Mouse (Mus musculus) liver, adult 2 months (tissue): Measurements from ENCODE around the gene Hist1h1t. TPM values are rescaled to one million over a fixed set of nuclear protein-coding genes. Genes with fewer than 3 reads are reported as not detected.

Source experiments
- DNase-seq: peaks from one replicate; pipeline ENCODE4 v3.0.0-alpha.2; 2011; ENCODE audit warnings: low read depth, low spot score; ENCODE audit errors: extremely low read depth
- H3K27ac ChIP-seq: fragments of 200-500 bp; replicated peaks from 2 replicates; pipeline ENCODE4 v1.5.1; 2012; ENCODE audit warnings: low read depth, mild to moderate bottlenecking, control low read depth, inconsistent platforms, low read length; ENCODE audit not compliant: insufficient read depth
- H3K27me3 ChIP-seq: fragments of 200-500 bp; 2 replicates; pipeline ENCODE4 v1.6.1; 2012; ENCODE audit warnings: mild to moderate bottlenecking, moderate library complexity, low read length, inconsistent platforms; ENCODE audit not compliant: control insufficient read depth, insufficient read depth
- H3K36me3 ChIP-seq: fragments of 200-500 bp; 2 replicates; pipeline ENCODE4 v1.6.1; 2012; ENCODE audit warnings: low read length, inconsistent platforms; ENCODE audit not compliant: control insufficient read depth, insufficient read depth
- H3K4me1 ChIP-seq: fragments of 200-500 bp; 2 replicates; pipeline ENCODE4 v1.6.1; 2011; ENCODE audit warnings: low read length; ENCODE audit not compliant: control insufficient read depth, insufficient read depth
- H3K4me3 ChIP-seq: fragments of 200-500 bp; 2 replicates; pipeline ENCODE4 v1.5.1; 2011; ENCODE audit warnings: low read depth, mild to moderate bottlenecking, control low read depth, low read length, moderate library complexity; ENCODE audit not compliant: insufficient read depth
- H3K79me2 ChIP-seq: fragments of 200-500 bp; 2 replicates; pipeline ENCODE4 v1.6.1; 2012; ENCODE audit warnings: inconsistent platforms, mild to moderate bottlenecking, low read length, moderate library complexity; ENCODE audit not compliant: control insufficient read depth, insufficient read depth
- H3K9ac ChIP-seq: fragments of 200-500 bp; 2 replicates; pipeline ENCODE4 v1.6.1; 2012; ENCODE audit warnings: low read depth, mild to moderate bottlenecking, control low read depth, inconsistent platforms, low read length
- CTCF ChIP-seq: fragments of 200-500 bp; IDR thresholded peaks from 2 replicates; pipeline ENCODE4 v1.5.1; 2011; ENCODE audit warnings: low read depth, low read length, control low read depth
- POLR2A ChIP-seq: fragments of 200-500 bp; IDR thresholded peaks from 2 replicates; pipeline ENCODE4 v1.6.1; 2011; ENCODE audit warnings: low read length, control low read depth; ENCODE audit not compliant: insufficient read depth; ENCODE audit errors: extremely low read depth
- WGBS: fragments of 180-500 bp; shearing (Covaris S2); methylation state at CpG from one replicate; pipeline ENCODE4 v1.1.7; 2018; 5-methylcytosine and 5-hydroxymethylcytosine counted together
- polyA plus RNA-seq: library from polyadenylated mRNA; depleted of rRNA; stranded (reverse); fragments of >200 nt; gene quantifications from 2 replicates; pipeline ENCODE4 v1.2.3, GENCODE M21; 2012
- total RNA-seq: library from RNA; depleted of rRNA; stranded (reverse); fragments of >200 nt; gene quantifications from 2 replicates; pipeline ENCODE4 v1.2.3, GENCODE M21; 2014

The Hist1h1t gene
- total and polyA plus RNA-seq, 2 experiments, result not detected

DNA sequence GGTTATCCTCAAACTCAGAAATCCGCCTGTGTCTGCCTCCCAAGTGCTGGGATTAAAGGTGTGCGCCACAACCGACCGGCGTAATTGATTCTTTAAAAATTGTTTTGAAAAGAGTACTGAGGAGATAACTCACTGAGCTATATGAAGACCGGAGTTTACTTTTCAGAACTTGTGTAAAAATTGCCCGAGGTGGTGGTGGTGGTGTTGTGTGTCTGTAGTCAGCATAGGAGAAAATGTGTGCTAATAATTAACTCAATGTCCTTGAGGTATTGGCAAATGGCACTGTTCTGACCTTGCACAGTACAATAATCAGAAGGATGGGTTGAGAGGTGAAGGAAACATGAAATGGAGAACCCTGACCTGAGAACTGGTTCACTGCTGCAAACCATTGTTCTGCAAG, 7.7 kb upstream of the Hist1h1t start:
- no peak for TF ChIP-seq CTCF
- TF ChIP-seq POLR2A, result no peak
- H3K36me3 ChIP-seq, result peaks cover 10% of the 10 kb centered on the region
- 33% methylated on average over 7 of the region's 7 CpGs for WGBS

DNA sequence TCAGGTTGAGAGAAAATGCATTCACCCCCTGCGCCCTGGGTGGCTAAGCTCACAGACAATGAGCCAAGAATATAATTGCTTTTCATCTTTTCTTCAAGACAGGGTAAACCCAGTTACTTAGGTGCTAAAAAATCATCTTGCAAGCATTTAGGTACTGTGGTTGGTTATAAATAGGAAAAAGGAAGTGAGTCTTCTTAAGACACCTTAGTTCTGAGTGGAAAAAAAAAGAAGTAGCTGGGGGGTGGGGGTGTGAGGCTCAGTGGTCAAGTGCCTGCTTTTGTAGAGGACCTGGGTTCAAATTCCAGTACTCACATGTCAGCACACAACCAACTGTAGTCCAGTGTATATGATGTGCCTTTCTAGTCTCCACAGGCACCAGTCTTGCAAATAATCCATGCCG, 6.7 kb upstream of the Hist1h1t start:
- TF ChIP-seq CTCF (no peak), POLR2A (no peak)
- H3K4me1 ChIP-seq, result peaks cover 18% of the 10 kb centered on the region
- peaks cover 18% of the 10 kb centered on the region for H3K36me3 ChIP-seq
- no peak for DNase-seq
- peaks cover 13% of the 10 kb centered on the region for H3K79me2 ChIP-seq
- H3K9ac ChIP-seq, result no peak overlapping the region
- no peak overlapping the region for H3K4me3 ChIP-seq
- no peak overlapping the region for H3K27ac ChIP-seq
- H3K27me3 ChIP-seq, result no peaks in the 10 kb centered on the region
- 95% methylated on average over 2 of the region's 2 CpGs for WGBS

More for the DNA sequence above, 7.7 kb upstream of the Hist1h1t start:
- Histone ChIP-seq H3K27ac (peak overlapping the region; percentile 73), H3K9ac (no peak overlapping the region), H3K27me3 (no peaks in the 10 kb centered on the region), H3K4me1 (peaks cover 19% of the 10 kb centered on the region; the same call in 1 of the 2 replicates), H3K4me3 (no peak overlapping the region), H3K79me2 (peaks cover 13% of the 10 kb centered on the region)
- peak; percentile 91 for DNase-seq

DNA sequence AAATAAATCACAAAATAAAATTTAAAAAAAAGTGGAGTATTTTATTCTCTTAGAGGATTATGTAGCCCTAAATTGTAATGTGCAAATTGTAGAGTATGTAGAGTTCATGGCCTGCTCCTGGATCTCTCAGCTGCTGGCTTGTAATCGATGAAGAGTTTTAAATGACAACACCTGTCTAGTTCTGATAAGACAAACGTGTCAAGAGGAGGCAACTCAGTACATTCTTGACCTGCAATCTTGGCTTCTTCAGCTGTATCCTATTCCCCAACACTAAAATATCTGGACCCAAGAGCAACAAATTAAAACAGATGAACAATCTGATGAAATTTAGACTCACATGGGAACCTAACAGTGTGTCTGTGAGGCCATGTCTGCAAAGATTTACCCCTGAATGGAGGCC, 6.2 kb upstream of the Hist1h1t start:
- Histone ChIP-seq H3K4me1 (peaks cover 18% of the 10 kb centered on the region), H3K27ac (no peak overlapping the region), H3K79me2 (peaks cover 13% of the 10 kb centered on the region), H3K9ac (no peak overlapping the region), H3K36me3 (peaks cover 18% of the 10 kb centered on the region), H3K27me3 (no peaks in the 10 kb centered on the region), H3K4me3 (no peak overlapping the region)
- WGBS, result 60% methylated on average over 2 of the region's 2 CpGs
- DNase-seq, result no peak
- no peak for TF ChIP-seq CTCF
- no peak for TF ChIP-seq POLR2A

DNA sequence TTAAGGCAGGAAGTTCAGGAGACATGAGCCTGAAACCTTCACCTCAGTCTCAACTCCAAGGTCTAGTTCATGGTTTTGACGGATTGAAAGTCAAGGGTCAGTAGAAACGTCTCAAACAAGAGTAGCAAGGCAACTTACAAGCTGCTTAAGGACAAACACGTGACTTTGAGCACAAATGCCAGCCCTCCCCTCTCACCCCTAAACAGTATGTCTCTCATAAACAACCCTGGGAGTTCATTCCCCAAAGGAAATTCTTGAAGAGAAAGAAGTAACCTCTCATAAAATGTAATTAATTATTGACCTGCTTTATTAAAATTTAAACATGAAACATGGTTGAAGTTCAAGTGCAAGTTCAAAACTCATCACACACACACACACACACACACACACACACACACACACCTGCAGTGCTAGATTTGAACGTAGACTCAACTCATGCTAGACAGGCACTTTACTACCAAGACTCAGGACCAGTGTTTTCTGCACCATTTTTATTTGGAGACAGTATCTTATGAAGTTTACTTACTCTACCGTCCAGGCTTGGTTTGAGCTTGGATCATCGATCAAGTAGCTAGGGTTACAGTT, 1.7 kb upstream of the Hist1h1t start:
- WGBS, result 51% methylated on average over 6 of the region's 6 CpGs
- peak; percentile 54 for DNase-seq

DNA sequence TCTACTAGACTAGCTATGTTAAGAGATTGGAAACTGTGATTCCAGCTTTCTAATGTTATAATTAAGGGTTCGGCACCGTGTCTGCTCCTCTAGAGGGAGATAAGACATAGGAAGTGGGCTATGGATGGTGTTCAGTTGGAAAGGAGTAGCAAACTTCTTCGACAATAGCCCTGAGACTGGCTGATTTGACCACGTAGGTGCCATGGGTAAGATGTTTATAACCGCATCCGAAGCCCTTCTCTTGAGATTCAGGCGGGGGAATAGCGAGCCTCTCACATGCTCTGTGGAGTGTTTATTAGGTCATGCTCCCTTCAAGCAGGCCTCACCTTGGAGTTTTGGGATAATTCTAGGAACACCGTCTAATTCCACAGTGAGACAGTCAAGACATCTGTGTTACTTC, 658 bp upstream of the Hist1h1t start:
- 94% methylated on average over 9 of the region's 9 CpGs for WGBS

More for the DNA sequence above, 1.7 kb upstream of the Hist1h1t start:
- Histone ChIP-seq H3K36me3 (peaks cover 18% of the 10 kb centered on the region), H3K9ac (no peak overlapping the region), H3K27ac (peak overlapping the region; percentile 51), H3K4me3 (no peak overlapping the region), H3K79me2 (peaks cover 12% of the 10 kb centered on the region), H3K27me3 (no peaks in the 10 kb centered on the region), H3K4me1 (peaks cover 16% of the 10 kb centered on the region)
- TF ChIP-seq CTCF, result no peak
- TF ChIP-seq POLR2A, result no peak

DNA sequence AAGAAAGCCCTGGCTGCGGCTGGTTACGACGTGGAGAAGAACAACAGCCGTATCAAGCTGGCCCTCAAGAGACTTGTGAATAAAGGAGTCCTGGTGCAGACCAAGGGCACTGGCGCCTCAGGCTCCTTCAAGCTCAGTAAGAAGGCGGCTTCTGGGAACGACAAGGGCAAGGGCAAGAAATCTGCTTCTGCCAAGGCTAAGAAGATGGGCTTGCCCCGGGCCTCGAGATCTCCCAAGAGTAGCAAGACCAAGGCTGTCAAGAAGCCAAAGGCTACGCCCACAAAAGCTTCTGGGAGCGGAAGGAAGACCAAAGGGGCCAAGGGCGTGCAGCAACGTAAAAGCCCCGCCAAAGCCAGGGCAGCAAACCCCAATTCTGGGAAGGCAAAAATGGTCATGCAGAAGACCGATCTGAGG, 454 bp downstream of the Hist1h1t start:
- DNase-seq, result no peak
- no peak overlapping the region for H3K9ac ChIP-seq

More for the DNA sequence above, 658 bp upstream of the Hist1h1t start:
- Histone ChIP-seq H3K4me1 (peaks cover 14% of the 10 kb centered on the region), H3K79me2 (peaks cover 5% of the 10 kb centered on the region; the same call in 1 of the 2 replicates), H3K27ac (no peak overlapping the region), H3K27me3 (no peaks in the 10 kb centered on the region), H3K9ac (no peak overlapping the region), H3K4me3 (no peak overlapping the region), H3K36me3 (peaks cover 18% of the 10 kb centered on the region)
- TF ChIP-seq CTCF (no peak), POLR2A (no peak)
- DNase-seq, result no peak

More for the DNA sequence above, 454 bp downstream of the Hist1h1t start:
- TF ChIP-seq POLR2A (no peak), CTCF (no peak)
- H3K4me3 ChIP-seq, result no peak overlapping the region
- no peaks in the 10 kb centered on the region for H3K79me2 ChIP-seq
- H3K27ac ChIP-seq, result no peak overlapping the region
- H3K36me3 ChIP-seq, result peaks cover 16% of the 10 kb centered on the region
- WGBS, result 72% methylated on average over 15 of the region's 15 CpGs
- peaks cover 10% of the 10 kb centered on the region for H3K4me1 ChIP-seq
- H3K27me3 ChIP-seq, result no peaks in the 10 kb centered on the region
